Mouse (Mus musculus) stomach, embryonic 16.5 days (tissue): ENCODE results near the gene Ppp2r1b. TPM values are rescaled to one million over a fixed set of nuclear protein-coding genes. Genes with fewer than 3 reads are reported as not detected.
A peak's percentile ranks its signal among the peaks of the same experiment; 100 is the strongest.

ENCODE experiments used
- ATAC-seq: fragments of 200-750 bp; cut with Nextera tagmentation; 2 replicates; pipeline ENCODE4 v1.8.0; 2017; ENCODE audit warnings: moderate number of reproducible peaks, moderate TSS enrichment; ENCODE audit not compliant: insufficient read depth, low FRiP score
- H3K27ac ChIP-seq: fragments of 300-500 bp; sonication (generic); 2 replicates; pipeline ENCODE4 v1.5.1; 2014; ENCODE audit warnings: low read length
- H3K27me3 ChIP-seq: fragments of 300-500 bp; sonication (generic); 2 replicates; pipeline ENCODE4 v1.6.1; 2014; ENCODE audit warnings: low read length, control low read depth, mixed read lengths; ENCODE audit not compliant: control insufficient read depth, insufficient read depth
- H3K36me3 ChIP-seq: fragments of 300-500 bp; sonication (generic); 2 replicates; pipeline ENCODE4 v1.6.1; 2014; ENCODE audit warnings: low read length; ENCODE audit not compliant: control insufficient read depth, insufficient read depth
- H3K4me1 ChIP-seq: fragments of 300-500 bp; sonication (generic); 2 replicates; pipeline ENCODE4 v1.6.1; 2014; ENCODE audit warnings: low read length, control low read depth, mixed read lengths; ENCODE audit not compliant: control insufficient read depth, insufficient read depth
- H3K4me2 ChIP-seq: fragments of 300-500 bp; sonication (generic); 2 replicates; pipeline ENCODE4 v1.6.1; 2014; ENCODE audit warnings: low read depth, low read length, mixed read lengths
- H3K4me3 ChIP-seq: fragments of 300-500 bp; sonication (generic); replicated peaks from 2 replicates; pipeline ENCODE4 v1.5.1; 2014; ENCODE audit warnings: mild to moderate bottlenecking, low read length
- H3K9ac ChIP-seq: fragments of 300-500 bp; sonication (generic); 2 replicates; pipeline ENCODE4 v1.6.1; 2014; ENCODE audit warnings: low read length
- H3K9me3 ChIP-seq: fragments of 300-500 bp; sonication (generic); replicated peaks from 2 replicates; pipeline ENCODE4 v1.6.1; 2016; ENCODE audit warnings: low read length, control low read depth; ENCODE audit not compliant: control insufficient read depth
- WGBS: fragments of 180-500 bp; shearing (Covaris S2); extraction: QIAGEN DNeasy Blood & Tissue Kit; methylation state at CpG from one replicate; pipeline ENCODE4 v1.1.7; 2014; 5-methylcytosine and 5-hydroxymethylcytosine counted together
- polyA plus RNA-seq: library from polyadenylated mRNA; unstranded; fragments of >200 nt; fragmentation: Nextera tagmentation; extraction: Ambion mirVana; gene quantifications from 2 replicates; pipeline ENCODE4 v1.2.1, GENCODE M21; 2015

Gene Ppp2r1b
- polyA plus RNA-seq, 1 experiment from 2014 or later: 79.3 TPM

DNA sequence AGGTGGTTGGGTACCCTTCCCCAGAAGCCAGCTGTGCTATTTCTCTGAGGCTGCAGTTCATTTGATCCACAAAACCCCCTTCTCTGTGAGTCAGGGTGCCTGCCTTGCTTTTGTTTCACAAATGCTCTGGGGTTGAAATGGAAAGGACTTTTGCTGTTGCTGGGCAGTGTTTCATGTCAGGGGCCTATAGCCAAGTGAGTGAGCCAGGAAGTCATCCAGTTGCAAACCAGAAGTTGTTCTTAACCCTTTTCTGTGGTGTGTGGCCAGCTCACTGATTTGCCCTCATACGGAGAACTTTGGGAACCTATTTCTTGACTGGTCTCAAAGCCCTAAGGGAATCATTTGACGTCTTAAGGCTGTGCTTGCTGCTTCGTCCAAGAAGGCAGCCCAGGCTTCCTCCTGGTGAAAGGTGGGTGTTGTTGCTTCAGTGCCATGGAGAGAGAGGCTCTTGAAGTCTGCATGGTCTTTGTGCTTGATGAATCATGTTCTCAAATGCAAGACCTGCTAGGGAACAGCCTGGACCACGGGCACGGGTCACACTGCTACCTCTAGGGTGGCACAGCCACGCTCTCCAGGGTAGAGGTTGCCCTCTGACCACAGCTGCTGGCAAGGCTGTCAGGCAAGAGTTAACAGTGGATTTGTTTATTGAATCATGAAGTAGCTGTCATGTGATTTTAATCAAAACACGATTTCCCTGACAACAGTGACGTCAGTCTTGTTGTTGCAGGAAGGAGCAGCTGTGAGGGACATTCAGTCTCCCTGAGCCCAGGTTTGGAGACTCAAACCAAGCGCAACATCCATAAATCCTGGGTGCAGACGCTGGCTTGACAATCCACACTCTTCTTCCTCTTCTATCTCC is 39.9 kb downstream of the Ppp2r1b start:
- Histone ChIP-seq H3K4me2 (peak overlapping the region; percentile 30), H3K36me3 (peaks cover 5% of the 10 kb centered on the region), H3K9ac (0 out of 2 replicates have a peak overlapping the region, but pooled peaks have one; percentile 42), H3K4me3 (no peak overlapping the region), H3K27ac (peak overlapping the region; percentile 71), H3K9me3 (no peaks in the 10 kb centered on the region), H3K27me3 (no peaks in the 10 kb centered on the region), H3K4me1 (peaks cover 33% of the 10 kb centered on the region)
- peak; percentile 31; the same call in 1 of the 2 replicates for ATAC-seq
- WGBS: 54% methylated on average over 10 of the region's 10 CpGs

DNA sequence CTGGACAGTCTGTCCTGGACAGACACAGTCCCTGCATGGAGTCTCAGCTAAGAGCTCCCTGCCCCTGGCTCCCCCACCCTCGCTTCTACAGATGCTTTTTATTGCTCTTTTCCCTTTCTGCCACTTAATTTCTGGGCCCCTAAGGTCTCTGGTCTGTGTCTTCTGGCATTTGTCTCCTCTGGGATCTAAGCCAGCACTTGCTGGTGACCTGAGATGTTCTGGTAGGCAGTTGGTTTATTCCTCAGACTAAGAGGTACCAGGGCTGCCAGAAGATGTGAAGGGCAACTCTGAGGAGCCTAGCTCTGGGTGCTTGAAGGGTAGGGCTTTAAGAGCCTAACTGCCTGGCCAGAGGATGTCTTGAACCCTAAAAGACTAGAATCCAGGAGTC is 40.5 kb downstream of the Ppp2r1b start:
- no peak for ATAC-seq
- 35% methylated on average over 1 of the region's 1 CpGs for WGBS
- Histone ChIP-seq H3K9ac (no peak overlapping the region), H3K4me3 (no peak overlapping the region), H3K36me3 (no peaks in the 10 kb centered on the region), H3K27ac (peak overlapping the region; percentile 62; the same call in 1 of the 2 replicates), H3K9me3 (no peaks in the 10 kb centered on the region), H3K4me2 (no peak overlapping the region), H3K27me3 (no peaks in the 10 kb centered on the region), H3K4me1 (peaks cover 33% of the 10 kb centered on the region)

DNA sequence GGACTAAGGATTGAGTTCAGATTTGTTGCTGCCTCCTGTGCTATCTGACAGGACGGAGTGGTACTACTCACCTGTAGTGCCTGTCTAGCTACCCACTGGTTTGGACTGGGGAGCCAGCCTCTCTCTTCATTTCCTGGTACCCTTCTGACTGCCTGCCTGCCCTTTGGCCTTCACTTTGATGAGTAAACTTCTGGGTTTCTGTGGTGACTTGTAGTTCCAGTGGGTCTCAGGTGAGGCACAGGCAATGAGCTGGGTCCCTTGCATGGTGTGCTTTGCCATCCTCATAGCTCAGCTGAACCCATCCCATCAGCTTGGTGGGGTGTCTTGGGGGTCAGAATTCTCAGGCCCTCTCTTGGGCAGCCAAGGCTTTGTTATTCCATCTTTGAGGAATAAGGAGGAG is 41.8 kb downstream of the Ppp2r1b start:
- H3K4me3 ChIP-seq: no peak overlapping the region
- H3K36me3 ChIP-seq: no peaks in the 10 kb centered on the region
- WGBS: 89% methylated on average over 1 of the region's 1 CpGs
- no peak for ATAC-seq
- H3K9me3 ChIP-seq: no peaks in the 10 kb centered on the region
- H3K4me2 ChIP-seq: no peak overlapping the region
- no peaks in the 10 kb centered on the region for H3K27me3 ChIP-seq
- H3K27ac ChIP-seq: peak overlapping the region; percentile 16; the same call in 1 of the 2 replicates
- peaks cover 33% of the 10 kb centered on the region for H3K4me1 ChIP-seq
- no peak overlapping the region for H3K9ac ChIP-seq

DNA sequence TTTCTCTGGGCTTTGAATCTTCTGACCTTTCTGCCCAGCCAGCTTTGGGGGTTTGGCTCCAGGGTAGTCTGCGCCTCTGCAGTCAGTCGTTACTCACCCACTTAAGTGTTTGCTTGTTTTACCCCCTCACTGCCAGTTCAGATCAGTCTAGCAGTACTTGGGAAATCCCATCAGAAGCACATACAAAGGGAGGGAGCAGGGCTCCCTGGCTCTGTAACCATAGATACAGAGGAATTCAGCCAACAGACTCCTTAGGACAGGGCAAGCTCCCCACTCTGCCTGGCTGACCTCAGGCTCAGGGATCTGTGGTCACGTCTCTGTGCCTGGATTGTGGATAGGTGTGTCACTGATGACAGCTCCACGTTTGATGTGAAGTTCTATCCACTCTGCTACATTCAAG is 42.2 kb downstream of the Ppp2r1b start:
- 22% methylated on average over 4 of the region's 4 CpGs for WGBS
- H3K9me3 ChIP-seq: no peaks in the 10 kb centered on the region
- H3K4me1 ChIP-seq: peaks cover 33% of the 10 kb centered on the region
- H3K4me3 ChIP-seq: no peak overlapping the region
- H3K36me3 ChIP-seq: no peaks in the 10 kb centered on the region
- H3K27me3 ChIP-seq: no peaks in the 10 kb centered on the region
- peak overlapping the region; percentile 16; the same call in 1 of the 2 replicates for H3K27ac ChIP-seq
- no peak overlapping the region for H3K9ac ChIP-seq
- peak; percentile 44; the same call in 1 of the 2 replicates for ATAC-seq
- H3K4me2 ChIP-seq: no peak overlapping the region

DNA sequence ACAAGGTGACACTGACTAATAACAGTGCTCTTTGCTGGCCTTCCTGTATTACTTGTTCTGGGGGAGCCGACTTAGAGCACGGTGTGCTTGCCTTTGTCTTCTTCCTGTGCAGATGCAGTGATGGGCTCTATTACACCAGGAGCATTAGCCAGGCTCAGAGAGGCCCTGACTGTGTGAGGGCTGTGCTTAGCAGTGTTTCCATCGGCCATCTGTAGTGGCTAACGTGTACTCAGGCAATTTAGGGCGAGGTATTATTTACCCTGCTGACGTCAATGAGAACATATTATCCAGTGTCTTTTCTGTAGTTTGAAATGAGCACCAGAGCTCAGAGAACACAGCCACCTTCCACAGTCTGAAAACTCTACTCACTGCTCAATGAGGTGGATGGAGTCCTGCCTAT is 44.1 kb downstream of the Ppp2r1b start:
- no peaks in the 10 kb centered on the region for H3K27me3 ChIP-seq
- H3K4me2 ChIP-seq: no peak overlapping the region
- H3K27ac ChIP-seq: no peak overlapping the region
- ATAC-seq: no peak
- H3K4me1 ChIP-seq: peaks cover 30% of the 10 kb centered on the region
- H3K9ac ChIP-seq: no peak overlapping the region
- H3K9me3 ChIP-seq: no peaks in the 10 kb centered on the region
- 47% methylated on average over 6 of the region's 6 CpGs for WGBS
- H3K36me3 ChIP-seq: no peaks in the 10 kb centered on the region
- no peak overlapping the region for H3K4me3 ChIP-seq

DNA sequence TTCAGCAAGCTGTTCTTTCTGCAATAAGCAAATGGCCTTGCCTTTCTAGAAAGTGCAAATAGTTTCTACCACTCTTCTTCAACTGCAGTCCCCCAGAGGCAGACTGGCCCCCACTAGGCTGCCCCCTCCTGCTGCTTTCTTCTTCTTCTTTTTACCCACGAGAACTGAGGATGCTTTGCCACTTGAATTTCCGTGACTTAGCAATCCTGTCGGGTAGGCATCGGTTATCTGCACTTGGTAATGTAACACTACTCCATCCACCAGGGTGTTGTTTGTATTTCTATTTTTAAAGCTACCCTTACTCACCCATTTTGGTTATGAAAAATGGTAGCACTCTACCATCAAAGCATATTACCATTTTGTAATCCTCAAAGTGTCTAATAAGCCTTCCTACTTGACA is 44.9 kb downstream of the Ppp2r1b start:
- no peaks in the 10 kb centered on the region for H3K9me3 ChIP-seq
- H3K36me3 ChIP-seq: no peaks in the 10 kb centered on the region
- no peak for ATAC-seq
- H3K27me3 ChIP-seq: no peaks in the 10 kb centered on the region
- H3K4me3 ChIP-seq: no peak overlapping the region
- no peak overlapping the region for H3K27ac ChIP-seq
- H3K4me1 ChIP-seq: peaks cover 23% of the 10 kb centered on the region
- 75% methylated on average over 4 of the region's 4 CpGs for WGBS
- no peak overlapping the region for H3K9ac ChIP-seq
- H3K4me2 ChIP-seq: no peak overlapping the region

DNA sequence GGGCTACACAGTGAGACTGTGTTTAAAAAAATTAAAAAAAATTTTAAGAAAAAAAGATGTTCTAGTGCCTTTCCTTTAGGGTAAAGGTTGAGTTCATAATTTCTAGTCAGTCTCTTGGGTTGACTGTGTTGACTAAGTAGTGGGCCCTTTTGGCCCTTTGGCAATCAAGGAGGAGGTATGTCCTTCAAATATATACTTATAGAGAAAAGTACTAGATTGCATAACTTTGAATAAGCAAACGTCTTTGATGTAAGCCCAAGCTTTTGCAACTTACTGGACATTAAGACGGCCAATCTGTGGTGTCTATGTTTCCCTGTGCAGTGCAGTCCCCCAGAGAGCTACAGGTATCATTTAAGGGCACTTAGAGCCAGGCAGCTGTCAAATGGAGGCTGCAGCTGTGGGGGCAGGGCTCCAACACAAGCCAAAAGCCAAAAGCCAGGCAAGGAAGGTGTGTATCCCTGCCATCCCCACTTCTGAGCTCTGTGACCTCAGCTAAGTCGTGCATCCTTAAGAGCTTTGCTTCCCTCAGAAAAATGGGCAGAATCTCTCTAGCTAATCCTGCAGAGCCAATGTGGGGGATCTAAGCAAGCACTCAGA is 45.5 kb downstream of the Ppp2r1b start:
- Histone ChIP-seq H3K4me3 (no peak overlapping the region), H3K27ac (no peak overlapping the region), H3K4me2 (no peak overlapping the region), H3K36me3 (no peaks in the 10 kb centered on the region), H3K27me3 (no peaks in the 10 kb centered on the region), H3K9ac (no peak overlapping the region), H3K4me1 (peaks cover 18% of the 10 kb centered on the region), H3K9me3 (no peaks in the 10 kb centered on the region)
- no peak for ATAC-seq
- 84% methylated on average over 3 of the region's 3 CpGs for WGBS

DNA sequence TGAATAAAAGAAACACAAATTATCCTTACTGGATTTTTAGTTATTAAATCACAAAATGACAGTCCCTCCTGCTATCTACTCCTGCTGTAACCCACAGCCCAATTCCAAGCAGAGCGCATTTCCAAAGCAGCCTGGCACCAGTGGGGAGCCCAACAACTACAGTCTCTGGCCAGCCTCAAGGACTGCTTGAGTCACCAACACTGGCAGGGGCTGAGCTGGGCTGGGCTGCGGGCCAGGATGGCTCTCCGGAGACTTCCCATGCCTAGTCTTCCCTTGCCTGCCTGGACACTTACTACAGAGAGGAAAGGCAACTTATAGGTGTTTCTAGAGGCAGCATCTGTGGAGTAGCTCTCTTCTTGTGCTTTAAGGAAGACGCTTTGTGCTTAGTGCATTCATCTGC is 48.6 kb downstream of the Ppp2r1b start:
- no peaks in the 10 kb centered on the region for H3K27me3 ChIP-seq
- peaks cover 4% of the 10 kb centered on the region; the same call in 1 of the 2 replicates for H3K4me1 ChIP-seq
- WGBS: 85% methylated on average over 4 of the region's 4 CpGs
- no peak overlapping the region for H3K4me2 ChIP-seq
- H3K4me3 ChIP-seq: no peak overlapping the region
- H3K27ac ChIP-seq: no peak overlapping the region
- peaks cover 2% of the 10 kb centered on the region; the same call in 1 of the 2 replicates for H3K36me3 ChIP-seq
- ATAC-seq: no peak
- no peak overlapping the region for H3K9ac ChIP-seq
- H3K9me3 ChIP-seq: no peaks in the 10 kb centered on the region
